Mouse (Mus musculus) left cerebral cortex, postnatal 14 days (tissue): ENCODE measurements at regions not wholly inside any gene's neighbourhood (a gene's known extent, or its start where the extent isn't known, plus 50 kb on each side); places are given as distances from the start of the nearest gene placed in this dataset.

Source experiments
- DNase-seq, 2 experiments: peaks; one replicate each; pipeline ENCODE4 v3.0.0; 2021 to 2022; ENCODE audit warnings: low spot score in 2 of 2, mixed read lengths in 1 of 2
- intact Hi-C: fragments of 180-260 bp; cut with DNase I; formaldehyde crosslinking; loops from one replicate; pipeline ENCODE4 v1.15.1; 2025

DNA sequence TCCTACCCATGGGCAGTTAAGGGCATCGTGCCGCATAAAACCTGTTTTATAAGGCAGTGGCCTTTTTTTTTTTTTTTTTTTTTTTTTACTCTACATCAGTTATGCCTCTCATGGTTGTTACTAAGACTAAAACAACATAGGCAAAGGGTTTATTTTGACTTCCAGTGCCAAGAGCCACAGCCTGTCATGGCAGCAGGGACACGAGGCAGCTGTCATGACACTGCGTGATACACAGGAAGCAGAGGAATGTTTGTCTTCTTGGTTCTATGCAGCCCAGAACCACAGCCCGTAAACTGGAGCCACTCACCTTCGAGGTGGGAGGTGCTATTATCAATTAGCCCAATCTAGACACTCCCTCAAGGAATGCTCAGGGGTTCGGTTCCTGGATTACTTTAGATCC lies 81.3 kb upstream of the Kcnk2 start:
- intact Hi-C loops: no loop called here

DNA sequence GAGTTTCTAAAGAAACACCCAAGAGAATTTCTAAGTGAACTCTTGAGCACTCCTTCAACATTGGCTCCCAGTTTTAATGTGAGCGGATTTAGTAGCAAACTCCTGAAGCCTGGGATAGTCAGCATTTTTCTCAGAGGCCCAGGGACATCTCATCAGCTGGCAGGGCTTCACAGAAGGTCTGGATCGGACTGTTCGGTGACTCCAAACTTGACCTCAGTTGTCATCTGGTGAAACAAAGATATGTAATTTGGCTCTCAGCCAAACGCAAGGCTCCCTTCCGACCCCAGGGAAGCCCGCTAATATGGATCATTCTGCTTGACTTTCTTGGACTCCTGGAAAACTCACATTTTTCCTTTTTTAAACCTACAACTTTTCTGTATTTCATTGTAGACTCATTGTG lies 76.0 kb upstream of the Kcnk2 start:
- no peak for DNase-seq
- intact Hi-C loops: no loop called here

More for the DNA sequence above, 81.3 kb upstream of the Kcnk2 start:
- DNase-seq: no peak

- intact Hi-C loops: no loop called here
- DNase-seq: no peak
These were observed 74.7 kb upstream of the Kcnk2 start for GRCm38 (mm10) chr1:189476796-189477195.

- no peak for DNase-seq
- intact Hi-C loops: no loop called here
These were observed 71.0 kb upstream of the Kcnk2 start for GRCm38 (mm10) chr1:189473071-189473470.

GRCm38 (mm10) chr1:189458421-189458820 lies 56.3 kb upstream of the Kcnk2 start:
- intact Hi-C loops: no loop called here
- no peak for DNase-seq
